In the genomic region with DNA sequence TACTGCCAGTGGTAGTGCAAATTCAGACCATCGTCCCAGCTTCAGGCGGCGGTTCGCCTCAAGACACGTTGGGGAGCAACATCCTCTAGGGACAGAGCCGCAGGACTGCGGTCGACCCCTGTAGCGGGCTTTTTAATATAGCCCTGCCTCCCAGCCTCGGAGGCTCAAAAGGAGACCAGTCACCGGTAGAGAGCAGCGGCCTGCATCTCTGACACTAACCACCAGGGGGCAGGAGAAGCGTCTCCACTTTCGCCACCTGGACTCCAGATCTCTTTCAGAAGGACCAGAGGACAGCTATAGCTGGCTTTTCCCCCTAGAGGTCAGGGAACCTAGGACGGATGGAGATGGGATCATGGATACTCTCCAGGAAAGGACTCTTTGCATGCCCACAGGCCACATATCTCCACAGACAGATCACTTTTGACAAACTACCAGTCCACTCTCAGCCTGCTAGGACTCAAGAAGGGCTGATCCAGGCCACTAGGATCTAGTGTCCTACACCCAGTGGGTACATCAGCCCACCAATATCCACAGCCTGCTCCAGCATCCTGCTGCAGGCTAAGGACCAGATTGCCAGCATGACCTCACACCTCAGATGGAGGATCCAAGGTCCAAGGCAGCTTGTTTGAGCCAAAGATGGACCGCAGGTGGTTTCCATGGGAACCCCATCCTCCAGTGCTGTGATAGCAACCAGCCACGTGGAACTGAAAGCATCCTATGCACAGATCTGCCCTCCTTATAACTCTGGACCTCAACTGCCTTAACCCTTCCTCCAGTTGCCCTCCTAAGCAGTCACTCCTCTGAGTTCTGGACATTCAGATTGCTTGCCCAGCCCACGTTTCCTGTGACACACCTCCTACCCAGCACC, we compare ENCODE assay signal across 8 mouse cellular contexts.
DNase-seq lines count a peak whose midpoint lies in the region; ATAC-seq and TF ChIP-seq lines count a peak whose summit lies in the region.

No protein-coding gene starts in this region.

- TF ChIP-seq POLR2A in ES-Bruce4 (IDR thresholded peaks at IDR 0.05; ENCODE audit: insufficient read depth, low read length) = no peak

- H3K9me3 ChIP-seq in ES-Bruce4 (replicated peaks; ENCODE audit: control insufficient read depth, insufficient read depth, low read length, poor library complexity, severe bottlenecking) = no peaks in the 10 kb centered on the region
- no peaks in the 10 kb centered on the region for H3K9me3 ChIP-seq in forebrain, postnatal 0 days (ENCODE audit: low read length)
- H3K9me3 ChIP-seq in lung, embryonic 14.5 days (ENCODE audit: low read depth, low read length) = no peaks in the 10 kb centered on the region

- peak overlapping the region; percentile 55 for H3K4me3 ChIP-seq in ES-Bruce4 (ENCODE audit: low read depth, low read length)
- H3K4me3 ChIP-seq in forebrain, postnatal 0 days (ENCODE audit: low read depth, low read length) = peak overlapping the region; percentile 18
- peak overlapping the region; percentile 29; the same call in 1 of the 2 replicates for H3K4me3 ChIP-seq in lung, embryonic 14.5 days (ENCODE audit: low read depth, low read length)

- H3K36me3 ChIP-seq in ES-Bruce4 (ENCODE audit: control insufficient read depth, insufficient read depth, low read length, poor library complexity, severe bottlenecking) = no peaks in the 10 kb centered on the region
- H3K36me3 ChIP-seq in forebrain, postnatal 0 days (ENCODE audit: insufficient read depth) = no peaks in the 10 kb centered on the region
- H3K36me3 ChIP-seq in lung, embryonic 14.5 days (ENCODE audit: insufficient read depth) = peaks cover 4% of the 10 kb centered on the region; the same call in 1 of the 2 replicates

- no peak overlapping the region for H3K27ac ChIP-seq in ES-Bruce4 (ENCODE audit: insufficient read depth, low read length)
- peak overlapping the region; percentile 2 for H3K27ac ChIP-seq in forebrain, postnatal 0 days (ENCODE audit: low read depth, low read length)
- no peak overlapping the region for H3K27ac ChIP-seq in lung, embryonic 14.5 days (ENCODE audit: low read depth)

- peak; percentile 91 to 94 for DNase-seq in cerebellum, adult 18-20 months
- peak; percentile 85 for DNase-seq in forebrain, postnatal 0 days
- DNase-seq in heart, postnatal 36 days = peak; percentile 79 to 83
- DNase-seq in layer of hippocampus, adult 8-10 months (ENCODE audit: low spot score in 2 of 2) = peak; percentile 65 to 83
- peak; percentile 92 for DNase-seq in lung, embryonic 14.5 days
- peak; percentile 79 for DNase-seq in ovary, postnatal 14 days (ENCODE audit: low spot score)
- peak; percentile 45 for DNase-seq in thymus, postnatal 25 days

- peak overlapping the region; percentile 51 for H3K4me2 ChIP-seq in forebrain, postnatal 0 days (ENCODE audit: low read depth)
- peak overlapping the region; percentile 59 for H3K4me2 ChIP-seq in lung, embryonic 14.5 days

- H3K9ac ChIP-seq in ES-Bruce4 (ENCODE audit: low read depth, poor library complexity, severe bottlenecking) = peak overlapping the region; percentile 50
- H3K9ac ChIP-seq in forebrain, postnatal 0 days = peak overlapping the region; percentile 23
- no peak overlapping the region for H3K9ac ChIP-seq in lung, embryonic 14.5 days

- peaks cover 1% of the 10 kb centered on the region for H3K4me1 ChIP-seq in ES-Bruce4 (ENCODE audit: control insufficient read depth, insufficient read depth, low read length)
- peaks cover 31% of the 10 kb centered on the region for H3K4me1 ChIP-seq in forebrain, postnatal 0 days (ENCODE audit: insufficient read depth)
- H3K4me1 ChIP-seq in lung, embryonic 14.5 days (ENCODE audit: insufficient read depth) = peaks cover 25% of the 10 kb centered on the region

- H3K27me3 ChIP-seq in ES-Bruce4 (ENCODE audit: control insufficient read depth, insufficient read depth, low read length, poor library complexity, severe bottlenecking) = no peaks in the 10 kb centered on the region
- peaks cover 10% of the 10 kb centered on the region; the same call in 1 of the 2 replicates for H3K27me3 ChIP-seq in forebrain, postnatal 0 days (ENCODE audit: insufficient read depth, low read length)
- peaks cover 37% of the 10 kb centered on the region for H3K27me3 ChIP-seq in lung, embryonic 14.5 days (ENCODE audit: insufficient read depth, low read length)

- intact Hi-C loops in heart, postnatal 36 days (cut with DNase I) = loop anchor here (1.0 to 5.0 kb wide), 4 partner anchors 52 to 359 kb away; no protein-coding TSS in a partner anchor

- ATAC-seq in forebrain, postnatal 0 days = peak; percentile 30; the same call in 1 of the 2 replicates
- peak; percentile 64 for ATAC-seq in lung, embryonic 14.5 days (ENCODE audit: insufficient read depth)

- TF ChIP-seq CTCF in ES-Bruce4 (IDR thresholded peaks at IDR 0.05; ENCODE audit: low read depth, low read length) = peak; percentile 88
- peak; percentile 84 for TF ChIP-seq CTCF in forebrain, postnatal 0 days (IDR thresholded peaks at IDR 0.05; ENCODE audit: low read depth)
- TF ChIP-seq CTCF in lung, embryonic 14.5 days (IDR thresholded peaks at IDR 0.05; ENCODE audit: low read depth) = peak; percentile 91

- no peak for TF ChIP-seq EP300 in ES-Bruce4 (IDR thresholded peaks at IDR 0.05; ENCODE audit: insufficient read depth, low read depth, low read length)

- 15% methylated on average over 18 of the region's 18 CpGs for WGBS in forebrain, postnatal 0 days
- WGBS in lung, embryonic 14.5 days = 12% methylated on average over 18 of the region's 18 CpGs
